Mouse (Mus musculus) mouse trophoblast stem cell (cell line): ENCODE measurements around the gene Haus4.

ENCODE experiments used
- in situ Hi-C, 2 experiments: fragments of 300-500 bp; cut with MseI, MboI; formaldehyde crosslinking; loops; 2 replicates in 1 of 2; 3 replicates in 1 of 2; pipeline ENCODE4 v1.15.1; 2025

Haus4 gene

GRCm38 (mm10) chr14:54553975-54554769 lies at the start of gene Haus4:
Gene Haus4 (minus strand): TSS chr14:54554616.
- in situ Hi-C loops, result no loop called here

GRCm38 (mm10) chr14:54603686-54604085 lies 49.3 kb upstream of the Haus4 start:
- in situ Hi-C loops, result no loop called here

- in situ Hi-C loops, result no loop called here
These were observed 48.7 kb upstream of the Haus4 start for GRCm38 (mm10) chr14:54603038-54603654.

GRCm38 (mm10) chr14:54602613-54603012 lies 48.2 kb upstream of the Haus4 start:
- in situ Hi-C loops, result no loop called here

- in situ Hi-C loops, result no loop called here
These were observed 47.2 kb upstream of the Haus4 start for GRCm38 (mm10) chr14:54601601-54602000.

- in situ Hi-C loops, result no loop called here
These were observed 42.7 kb upstream of the Haus4 start for GRCm38 (mm10) chr14:54597084-54597483.

- in situ Hi-C loops, result no loop called here
These were observed 40.4 kb upstream of the Haus4 start for GRCm38 (mm10) chr14:54594631-54595414.

GRCm38 (mm10) chr14:54594055-54594454 lies 39.6 kb upstream of the Haus4 start:
- in situ Hi-C loops, result no loop called here

- in situ Hi-C loops, result no loop called here
These were observed 38.0 kb upstream of the Haus4 start for GRCm38 (mm10) chr14:54592319-54592934.

GRCm38 (mm10) chr14:54591056-54591455 lies 36.6 kb upstream of the Haus4 start:
- in situ Hi-C loops, result no loop called here

- in situ Hi-C loops, result no loop called here
These were observed 29.4 kb upstream of the Haus4 start for GRCm38 (mm10) chr14:54583681-54584338.

- in situ Hi-C loops, result no loop called here
These were observed 28.1 kb upstream of the Haus4 start for GRCm38 (mm10) chr14:54582536-54582935.

GRCm38 (mm10) chr14:54579638-54580037 lies 25.2 kb upstream of the Haus4 start:
- in situ Hi-C loops, result no loop called here

GRCm38 (mm10) chr14:54578063-54578462 lies 23.6 kb upstream of the Haus4 start:
- in situ Hi-C loops, result no loop called here

GRCm38 (mm10) chr14:54577089-54577982 lies 22.9 kb upstream of the Haus4 start, which contains the start of gene Ajuba:
Gene Ajuba (minus strand): TSS chr14:54577558.
- in situ Hi-C loops, result no loop called here

GRCm38 (mm10) chr14:54576241-54577088 lies 22.0 kb upstream of the Haus4 start:
- in situ Hi-C loops, result no loop called here

- in situ Hi-C loops, result no loop called here
These were observed 21.2 kb upstream of the Haus4 start for GRCm38 (mm10) chr14:54575631-54576030.

- in situ Hi-C loops, result no loop called here
These were observed 20.6 kb upstream of the Haus4 start for GRCm38 (mm10) chr14:54575031-54575430.

GRCm38 (mm10) chr14:54574253-54574652 lies 19.8 kb upstream of the Haus4 start:
- in situ Hi-C loops, result no loop called here
